Mouse (Mus musculus): ENCODE results near the gene Gstt3. TPM values are rescaled to one million over a fixed set of nuclear protein-coding genes. Genes with fewer than 3 reads are reported as not detected.

Gstt3 gene
- polyA plus RNA-seq, 1 experiment from 2014 or later, result 43.4 TPM

- Histone ChIP-seq H3K9me3 (ENCODE audit: control insufficient read depth, low read length) (no peaks in the 10 kb centered on the region), H3K27ac (ENCODE audit: low read depth, low read length) (no peak overlapping the region), H3K4me1 (ENCODE audit: control insufficient read depth, insufficient read depth, low read length) (no peaks in the 10 kb centered on the region), H3K4me2 (replicated peaks; ENCODE audit: low read depth, low read length) (no peak overlapping the region), H3K36me3 (ENCODE audit: control insufficient read depth, insufficient read depth, low read length) (peaks cover 88% of the 10 kb centered on the region), H3K4me3 (ENCODE audit: low read length) (no peak overlapping the region), H3K27me3 (ENCODE audit: control insufficient read depth, insufficient read depth, low read length) (no peaks in the 10 kb centered on the region), H3K9ac (ENCODE audit: low read depth, low read length) (no peak overlapping the region)
- peak; percentile 87 for ATAC-seq (ENCODE audit: low FRiP score, low TSS enrichment)
- WGBS, result 46% methylated on average over 3 of the region's 3 CpGs
These were observed 37.2 kb downstream of the Gstt3 start for GRCm38 (mm10) chr10:75744017-75744416.

- Histone ChIP-seq H3K4me2 (replicated peaks; ENCODE audit: low read depth, low read length) (no peak overlapping the region), H3K9ac (ENCODE audit: low read depth, low read length) (no peak overlapping the region), H3K4me3 (ENCODE audit: low read length) (no peak overlapping the region), H3K36me3 (ENCODE audit: control insufficient read depth, insufficient read depth, low read length) (peaks cover 89% of the 10 kb centered on the region), H3K27me3 (ENCODE audit: control insufficient read depth, insufficient read depth, low read length) (no peaks in the 10 kb centered on the region), H3K4me1 (ENCODE audit: control insufficient read depth, insufficient read depth, low read length) (no peaks in the 10 kb centered on the region), H3K9me3 (ENCODE audit: control insufficient read depth, low read length) (no peaks in the 10 kb centered on the region), H3K27ac (ENCODE audit: low read depth, low read length) (no peak overlapping the region)
- ATAC-seq (ENCODE audit: low FRiP score, low TSS enrichment), result no peak
- WGBS, result 93% methylated on average over 12 of the region's 12 CpGs
These were observed 37.8 kb downstream of the Gstt3 start for GRCm38 (mm10) chr10:75743369-75743768.

GRCm38 (mm10) chr10:75740866-75741265 lies 40.3 kb downstream of the Gstt3 start:
- 99% methylated on average over 3 of the region's 3 CpGs for WGBS
- Histone ChIP-seq H3K36me3 (ENCODE audit: control insufficient read depth, insufficient read depth, low read length) (peaks cover 87% of the 10 kb centered on the region), H3K27ac (ENCODE audit: low read depth, low read length) (no peak overlapping the region)

GRCm38 (mm10) chr10:75725449-75725848 lies 55.8 kb downstream of the Gstt3 start:
- Histone ChIP-seq H3K4me3 (ENCODE audit: low read length) (no peak overlapping the region), H3K27me3 (ENCODE audit: control insufficient read depth, insufficient read depth, low read length) (no peaks in the 10 kb centered on the region), H3K4me1 (ENCODE audit: control insufficient read depth, insufficient read depth, low read length) (no peaks in the 10 kb centered on the region), H3K9me3 (ENCODE audit: control insufficient read depth, low read length) (no peaks in the 10 kb centered on the region), H3K9ac (ENCODE audit: low read depth, low read length) (no peak overlapping the region), H3K27ac (ENCODE audit: low read depth, low read length) (no peak overlapping the region), H3K36me3 (ENCODE audit: control insufficient read depth, insufficient read depth, low read length) (peaks cover 73% of the 10 kb centered on the region), H3K4me2 (replicated peaks; ENCODE audit: low read depth, low read length) (no peak overlapping the region)
- WGBS, result 95% methylated on average over 7 of the region's 7 CpGs
- no peak for ATAC-seq (ENCODE audit: low FRiP score, low TSS enrichment)

More at GRCm38 (mm10) chr10:75740866-75741265, 40.3 kb downstream of the Gstt3 start:
- no peak for ATAC-seq (ENCODE audit: low FRiP score, low TSS enrichment)
- Histone ChIP-seq H3K4me2 (replicated peaks; ENCODE audit: low read depth, low read length) (no peak overlapping the region), H3K27me3 (ENCODE audit: control insufficient read depth, insufficient read depth, low read length) (no peaks in the 10 kb centered on the region), H3K9me3 (ENCODE audit: control insufficient read depth, low read length) (no peaks in the 10 kb centered on the region), H3K9ac (ENCODE audit: low read depth, low read length) (no peak overlapping the region), H3K4me3 (ENCODE audit: low read length) (no peak overlapping the region), H3K4me1 (ENCODE audit: control insufficient read depth, insufficient read depth, low read length) (no peaks in the 10 kb centered on the region)

Other genes with a start within 250 kb of the Gstt3 start
- gene Lrrc75b, start 221.1 kb downstream of the Gstt3 start, polyA plus RNA-seq (2014; fragmentation: Nextera tagmentation; extraction: Ambion mirVana), result 2.1 and 2.9 TPM in 2 replicates
- gene Ggt1, start 219.8 kb downstream of the Gstt3 start, polyA plus RNA-seq (2014; fragmentation: Nextera tagmentation; extraction: Ambion mirVana), result 29.1 and 57.6 TPM in 2 replicates
- gene Ggt5, start 192.1 kb downstream of the Gstt3 start, polyA plus RNA-seq (2014; fragmentation: Nextera tagmentation; extraction: Ambion mirVana), result 3.9 and 4.7 TPM in 2 replicates
- gene Susd2, start 137.4 kb downstream of the Gstt3 start, polyA plus RNA-seq (2014; fragmentation: Nextera tagmentation; extraction: Ambion mirVana), result 4.2 and 9.2 TPM in 2 replicates
- 32.3 and 37.7 TPM in 2 replicates for gene Cabin1, start 17.1 kb downstream of the Gstt3 start, polyA plus RNA-seq (2014; fragmentation: Nextera tagmentation; extraction: Ambion mirVana)
- 75.7 and 90.4 TPM in 2 replicates for gene Ddt, start 8.0 kb downstream of the Gstt3 start, polyA plus RNA-seq (2014; fragmentation: Nextera tagmentation; extraction: Ambion mirVana)
- not detected in 2 replicates for gene Gm20441, start 460 bp downstream of the Gstt3 start, polyA plus RNA-seq (2014; fragmentation: Nextera tagmentation; extraction: Ambion mirVana)
- 10.6 and 12.1 TPM in 2 replicates for gene Gstt1, start 17.2 kb upstream of the Gstt3 start, polyA plus RNA-seq (2014; fragmentation: Nextera tagmentation; extraction: Ambion mirVana)
- not detected in 2 replicates for gene Gstt4, start 41.1 kb upstream of the Gstt3 start, polyA plus RNA-seq (2014; fragmentation: Nextera tagmentation; extraction: Ambion mirVana)
- gene Gstt2, start 56.0 kb upstream of the Gstt3 start, polyA plus RNA-seq (2014; fragmentation: Nextera tagmentation; extraction: Ambion mirVana), result 28.2 and 29.1 TPM in 2 replicates
- 2,350 and 2,543 TPM in 2 replicates for gene Mif, start 78.8 kb upstream of the Gstt3 start, polyA plus RNA-seq (2014; fragmentation: Nextera tagmentation; extraction: Ambion mirVana)
- 3.2 and 4.1 TPM in 2 replicates for gene Derl3, start 112.0 kb upstream of the Gstt3 start, polyA plus RNA-seq (2014; fragmentation: Nextera tagmentation; extraction: Ambion mirVana)
- 176 and 238 TPM in 2 replicates for gene Smarcb1, start 140.2 kb upstream of the Gstt3 start, polyA plus RNA-seq (2014; fragmentation: Nextera tagmentation; extraction: Ambion mirVana)
- 94.4 and 99.4 TPM in 2 replicates for gene Chchd10, start 151.7 kb upstream of the Gstt3 start, polyA plus RNA-seq (2014; fragmentation: Nextera tagmentation; extraction: Ambion mirVana)
- gene Mmp11, start 155.1 kb upstream of the Gstt3 start, polyA plus RNA-seq (2014; fragmentation: Nextera tagmentation; extraction: Ambion mirVana), result 43.7 and 53.9 TPM in 2 replicates
- 0.35 TPM in 1 of 2 replicates, not detected in the other for gene Gm867, start 159.3 kb upstream of the Gstt3 start, polyA plus RNA-seq (2014; fragmentation: Nextera tagmentation; extraction: Ambion mirVana)
- gene Vpreb3, start 161.6 kb upstream of the Gstt3 start, polyA plus RNA-seq (2014; fragmentation: Nextera tagmentation; extraction: Ambion mirVana), result 1.1 and 1.4 TPM in 2 replicates
- gene Gm5134, start 173.1 kb upstream of the Gstt3 start, polyA plus RNA-seq (2014; fragmentation: Nextera tagmentation; extraction: Ambion mirVana), result not detected in 2 replicates

Measured in kidney, embryonic 14.5 days (tissue).